Mouse (Mus musculus) kidney, adult 2 months (tissue): Measurements from ENCODE around the gene Exosc10.

Source experiments
- CTCF ChIP-seq: fragments of 200-500 bp; conservative IDR thresholded peaks from 2 replicates; pipeline ENCODE4 v1.5.1; 2011; ENCODE audit warnings: low read depth, mild to moderate bottlenecking, control low read depth, low read length, moderate library complexity, mixed read lengths; ENCODE audit not compliant: insufficient read depth, insufficient read length
- POLR2A ChIP-seq: fragments of 200-500 bp; IDR thresholded peaks from one replicate; pipeline ENCODE4 v1.6.1; 2011; ENCODE audit warnings: low read depth, low read length, control low read depth

DNA sequence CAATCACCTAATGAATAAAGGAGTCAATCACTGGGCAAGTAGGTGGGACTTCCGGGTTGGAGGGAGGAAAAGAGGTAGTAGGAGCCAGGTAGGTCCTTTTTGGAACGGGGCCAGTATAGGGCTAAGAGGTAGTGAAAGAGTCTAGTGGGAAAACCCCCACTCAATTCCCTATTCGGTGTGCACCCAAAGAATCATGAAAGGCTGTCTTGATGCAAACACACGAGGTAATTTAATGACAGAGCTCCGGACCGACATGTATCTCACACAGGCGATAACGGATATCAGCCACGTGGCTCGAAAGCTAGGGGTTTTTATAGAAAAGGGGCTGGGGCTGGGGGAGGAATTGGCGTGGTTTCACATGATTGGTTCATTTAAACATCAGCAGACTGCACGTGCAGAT lies 40.6 kb downstream of the Exosc10 start:
- no peak for TF ChIP-seq CTCF
- no peak for TF ChIP-seq POLR2A
